Mouse (Mus musculus): ENCODE results near the gene Myl4.

Myl4 gene

GRCm38 (mm10) chr11:104614130-104614529 is 63.7 kb downstream of the Myl4 start:
- POLR2A ChIA-PET: no interaction called here
- CTCF ChIA-PET: no interaction called here

- ChIA-PET POLR2A (interaction anchor here in 1 of 4 experiments (1.1 kb wide), 1 partner anchor 8 kb away, joined by 4 read pairs; no protein-coding TSS in a partner anchor), CTCF (interaction anchor here in 1 of 4 experiments (0.6 kb wide), 1 partner anchor 445 kb away, joined by 3 read pairs; no protein-coding TSS in a partner anchor)
Measured at GRCm38 (mm10) chr11:104616182-104616581, 65.7 kb downstream of the Myl4 start.

GRCm38 (mm10) chr11:104618638-104619076 is 68.2 kb downstream of the Myl4 start:
- CTCF ChIA-PET: interaction anchor here in 2 of 4 experiments (0.6 to 1.4 kb wide), 3 partner anchors 28 to 303 kb away, joined by 3 to 4 read pairs (median 4); no protein-coding TSS in a partner anchor
- POLR2A ChIA-PET: interaction anchor here in 3 of 4 experiments (0.6 to 3.0 kb wide), 8 partner anchors 10 to 327 kb away, joined by 3 to 13 read pairs (median 4); partner anchors contain the start of gene Itgb3 (in 2 of the 3)

- ChIA-PET CTCF (interaction anchor here in 1 of 4 experiments (1.4 kb wide), 1 partner anchor 29 kb away, joined by 4 read pairs; no protein-coding TSS in a partner anchor), POLR2A (interaction anchor here in 3 of 4 experiments (0.5 to 3.0 kb wide), 9 partner anchors 11 to 87 kb away, joined by 3 to 13 read pairs (median 3); partner anchors contain the start of gene Itgb3 (in 2 of the 3))
Measured at GRCm38 (mm10) chr11:104619084-104620022, 68.9 kb downstream of the Myl4 start.

GRCm38 (mm10) chr11:104622040-104622962 is 71.8 kb downstream of the Myl4 start:
- CTCF ChIA-PET: no interaction called here
- POLR2A ChIA-PET: interaction anchor here in 1 of 4 experiments (1.1 kb wide), 1 partner anchor 14 kb away, joined by 7 read pairs; the partner anchor contains the start of gene Itgb3

- CTCF ChIA-PET: interaction anchor here (0.6 to 1.6 kb wide), 6 partner anchors 17 to 708 kb away, joined by 3 to 7 read pairs (median 4); partner anchors contain the start of gene Itgb3 (in 1 of the 4)
Measured at GRCm38 (mm10) chr11:104624791-104625391, 74.4 kb downstream of the Myl4 start.

GRCm38 (mm10) chr11:104625453-104626402 is 75.3 kb downstream of the Myl4 start:
- CTCF ChIA-PET: interaction anchor here (0.6 to 1.6 kb wide), 5 partner anchors 18 to 547 kb away, joined by 3 to 7 read pairs (median 5); partner anchors contain the start of gene Itgb3 (in 1 of the 4)

More at GRCm38 (mm10) chr11:104624791-104625391, 74.4 kb downstream of the Myl4 start:
- POLR2A ChIA-PET: interaction anchor here in 2 of 4 experiments (0.6 to 2.9 kb wide), 8 partner anchors 9 to 513 kb away, joined by 3 to 16 read pairs (median 4); partner anchors contain the start of gene Itgb3 (in 2 of the 2)

GRCm38 (mm10) chr11:104626635-104627034 is 76.2 kb downstream of the Myl4 start:
- ChIA-PET CTCF (interaction anchor here in 3 of 4 experiments (0.6 to 0.7 kb wide), 4 partner anchors 36 to 1641 kb away, joined by 3 to 7 read pairs (median 4); no protein-coding TSS in a partner anchor), POLR2A (interaction anchor here in 3 of 4 experiments (0.5 to 2.9 kb wide), 5 partner anchors 12 to 203 kb away, joined by 3 to 16 read pairs (median 3); partner anchors contain the start of gene Itgb3 (in 1 of the 3))

More at GRCm38 (mm10) chr11:104625453-104626402, 75.3 kb downstream of the Myl4 start:
- POLR2A ChIA-PET: interaction anchor here in 3 of 4 experiments (0.5 to 2.9 kb wide), 10 partner anchors 9 to 513 kb away, joined by 3 to 16 read pairs (median 3); partner anchors contain the start of gene Itgb3 (in 1 of the 3)

- CTCF ChIA-PET: interaction anchor here in 2 of 4 experiments (0.5 to 0.7 kb wide), 2 partner anchors 16 to 1642 kb away, joined by 3 to 4 read pairs; no protein-coding TSS in a partner anchor
- POLR2A ChIA-PET: interaction anchor here in 1 of 4 experiments (0.5 kb wide), 1 partner anchor 70 kb away, joined by 5 read pairs; no protein-coding TSS in a partner anchor
Measured at GRCm38 (mm10) chr11:104627616-104628301, 77.3 kb downstream of the Myl4 start.

- ChIA-PET CTCF (no interaction called here), POLR2A (no interaction called here)
Measured at GRCm38 (mm10) chr11:104628566-104628965, 78.1 kb downstream of the Myl4 start.

GRCm38 (mm10) chr11:104630185-104630835 is 79.8 kb downstream of the Myl4 start:
- POLR2A ChIA-PET: interaction anchor here in 2 of 4 experiments (0.6 to 1.6 kb wide), 2 partner anchors 55 to 113 kb away, joined by 3 to 4 read pairs; partner anchors contain the start of gene Gm11639 (in 1 of the 2)
- CTCF ChIA-PET: interaction anchor here in 1 of 4 experiments (0.6 kb wide), 1 partner anchor 45 kb away, joined by 5 read pairs; no protein-coding TSS in a partner anchor

- ChIA-PET CTCF (interaction anchor here in 1 of 4 experiments (0.9 kb wide), 1 partner anchor 41 kb away, joined by 3 read pairs; no protein-coding TSS in a partner anchor), POLR2A (interaction anchor here in 2 of 4 experiments (0.9 to 1.6 kb wide), 2 partner anchors 23 to 54 kb away, joined by 3 to 4 read pairs; partner anchors contain the start of genes Gm11639 (in 1 of the 2) and Itgb3 (in 1 of the 2))
Measured at GRCm38 (mm10) chr11:104631306-104631705, 80.8 kb downstream of the Myl4 start.

- CTCF ChIA-PET: no interaction called here
- POLR2A ChIA-PET: interaction anchor here in 1 of 4 experiments (1.1 kb wide), 1 partner anchor 406 kb away, joined by 3 read pairs; the partner anchor contains the start of gene Mapt
Measured at GRCm38 (mm10) chr11:104637010-104637409, 86.5 kb downstream of the Myl4 start.

- POLR2A ChIA-PET: interaction anchor here in 2 of 4 experiments (0.6 to 1.1 kb wide), 2 partner anchors 28 to 407 kb away, joined by 3 read pairs; partner anchors contain the start of gene Mapt (in 1 of the 2)
Measured at GRCm38 (mm10) chr11:104638006-104638405, 87.5 kb downstream of the Myl4 start.

More at GRCm38 (mm10) chr11:104638006-104638405, 87.5 kb downstream of the Myl4 start:
- CTCF ChIA-PET: interaction anchor here in 2 of 4 experiments (0.6 kb wide), 2 partner anchors 166 to 474 kb away, joined by 3 to 14 read pairs; no protein-coding TSS in a partner anchor

Measured in embryonic stem cell, embryonic (primary cell).